Comparison of ENCODE assay signal across 9 mouse cellular contexts in genomic region chr3:115801581-115802200, GRCm38 (mm10).
DNase-seq lines count a peak whose midpoint lies in the region; ATAC-seq and TF ChIP-seq lines count a peak whose summit lies in the region.
"Had no signal": no experiment of that assay in that cellular context is flagged by ENCODE, and none has a peak within 500 bp of the region (broad histone marks: within the 10 kb centered on the region; RNA-seq: fewer than 3 reads in every experiment).

No protein-coding gene starts in this region.

- no peak overlapping the region for H3K4me3 ChIP-seq in kidney, embryonic 14.5 days (ENCODE audit: low read length)
- H3K4me3 ChIP-seq in forebrain, postnatal 0 days (ENCODE audit: low read depth, low read length), result no peak overlapping the region
- H3K4me3 ChIP-seq: hindbrain, embryonic 10.5 days had no signal

- DNase-seq in kidney, postnatal 36 days, result peak; percentile 18 to 31
- peak; percentile 84 for DNase-seq in CD4-positive helper T cell, adult 2 months (ENCODE audit: low read depth, low spot score)
- DNase-seq in layer of hippocampus, postnatal 10 days (ENCODE audit: low spot score in 2 of 2), result no peak
- no peak for DNase-seq in left cerebral cortex, adult 8-10 months (ENCODE audit: low spot score in 2 of 2)
- no peak for DNase-seq in forebrain, postnatal 0 days

- TF ChIP-seq CTCF in forebrain, postnatal 0 days (IDR thresholded peaks at IDR 0.05; ENCODE audit: low read depth), result no peak

- no peak overlapping the region for H3K4me2 ChIP-seq in kidney, embryonic 14.5 days (replicated peaks; ENCODE audit: low read depth, low read length)
- H3K4me2 ChIP-seq in forebrain, postnatal 0 days (ENCODE audit: low read depth), result no peak overlapping the region

- no peaks in the 10 kb centered on the region for H3K4me1 ChIP-seq in kidney, embryonic 14.5 days (ENCODE audit: control insufficient read depth, insufficient read depth, low read length)
- no peaks in the 10 kb centered on the region for H3K4me1 ChIP-seq in forebrain, postnatal 0 days (ENCODE audit: insufficient read depth)

- H3K36me3 ChIP-seq in kidney, embryonic 14.5 days (ENCODE audit: control insufficient read depth, insufficient read depth, low read length), result no peaks in the 10 kb centered on the region
- H3K36me3 ChIP-seq in forebrain, postnatal 0 days (ENCODE audit: insufficient read depth), result no peaks in the 10 kb centered on the region
- H3K36me3 ChIP-seq: hindbrain, embryonic 10.5 days had no signal

- no peaks in the 10 kb centered on the region for H3K9me3 ChIP-seq in kidney, embryonic 14.5 days (ENCODE audit: control insufficient read depth, low read length)
- H3K9me3 ChIP-seq in forebrain, postnatal 0 days (ENCODE audit: low read length), result no peaks in the 10 kb centered on the region
- H3K9me3 ChIP-seq: hindbrain, embryonic 10.5 days had no signal

- ATAC-seq in kidney, embryonic 14.5 days (ENCODE audit: low FRiP score, low TSS enrichment), result no peak
- peak; percentile 40 for ATAC-seq in activated CD4-positive, CD25-positive, alpha-beta regulatory T cell, adult 4 months
- ATAC-seq in neutrophil, adult 5-6 weeks (ENCODE audit: extremely low read depth, insufficient number of reproducible peaks, low FRiP score, poor library complexity, severe bottlenecking), result peak; percentile 45
- ATAC-seq in forebrain, postnatal 0 days, result no peak

- H3K27ac ChIP-seq in kidney, embryonic 14.5 days (ENCODE audit: low read depth, low read length), result no peak overlapping the region
- H3K27ac ChIP-seq in forebrain, postnatal 0 days (ENCODE audit: low read depth, low read length), result no peak overlapping the region
- H3K27ac ChIP-seq: hindbrain, embryonic 10.5 days had no signal

- 80% methylated on average over 5 of the region's 5 CpGs for WGBS in kidney, embryonic 14.5 days
- WGBS in forebrain, postnatal 0 days, result 81% methylated on average over 5 of the region's 5 CpGs

- no peak overlapping the region for H3K9ac ChIP-seq in kidney, embryonic 14.5 days (ENCODE audit: low read depth, low read length)
- no peak overlapping the region for H3K9ac ChIP-seq in forebrain, postnatal 0 days

- no peaks in the 10 kb centered on the region for H3K27me3 ChIP-seq in kidney, embryonic 14.5 days (ENCODE audit: control insufficient read depth, insufficient read depth, low read length)
- no peaks in the 10 kb centered on the region for H3K27me3 ChIP-seq in forebrain, postnatal 0 days (ENCODE audit: insufficient read depth, low read length)

Comparison
In these comparisons a context has a peak if more than half of its experiments do, and no peak if none do; other contexts are left out.
1. DNase-seq: peak in kidney, postnatal 36 days (2 of 2) and CD4-positive helper T cell, adult 2 months (single experiment); none in layer of hippocampus, postnatal 10 days (0 of 2), left cerebral cortex, adult 8-10 months (0 of 2) and forebrain, postnatal 0 days (single experiment).
2. ATAC-seq: peak in activated CD4-positive, CD25-positive, alpha-beta regulatory T cell, adult 4 months (single experiment) and neutrophil, adult 5-6 weeks (single experiment); none in kidney, embryonic 14.5 days (single experiment) and forebrain, postnatal 0 days (single experiment).